Mouse (Mus musculus): ENCODE data around the gene Fryl.

DNA sequence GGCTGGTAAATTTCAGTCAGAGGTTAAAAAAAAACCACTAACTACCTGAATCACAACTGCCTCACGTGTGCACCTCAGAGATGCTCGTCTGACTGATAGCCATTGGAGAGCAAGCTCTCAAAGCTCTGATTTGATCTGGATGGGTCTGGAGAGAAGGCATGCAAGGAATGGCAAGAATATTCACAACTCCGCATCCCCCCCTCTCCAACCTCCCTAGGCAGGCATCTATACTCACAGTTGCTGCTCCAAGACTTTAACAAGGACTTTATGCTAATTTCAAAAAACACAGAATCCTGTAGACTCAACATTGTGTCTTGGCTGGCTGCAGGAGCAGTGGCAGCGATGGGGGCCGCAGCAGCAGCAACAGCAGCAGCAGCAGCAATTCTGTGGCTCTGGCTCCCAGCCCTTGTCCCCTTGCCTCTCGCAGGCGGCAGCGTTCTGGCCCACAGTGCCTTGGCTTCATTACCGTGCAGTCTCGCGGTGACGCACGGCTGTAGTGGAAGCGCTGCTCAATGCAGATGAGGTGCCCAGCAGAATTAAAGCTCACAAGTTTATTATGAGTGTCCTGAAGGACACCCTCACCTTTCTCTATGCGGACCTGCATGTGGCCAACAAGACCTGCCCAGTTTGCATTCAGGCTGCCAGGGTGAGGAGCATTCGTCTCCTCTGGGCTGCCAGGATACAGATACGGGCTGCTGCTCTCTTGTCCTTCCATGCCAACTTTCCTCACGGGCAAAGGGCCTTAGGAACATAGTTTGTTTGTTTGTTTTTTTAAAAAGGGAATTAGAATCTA is 88.2 kb downstream of the Fryl start:
- no peak for TF ChIP-seq CTCF (IDR thresholded peaks at IDR 0.05; ENCODE audit: insufficient read depth, low read length)
- TF ChIP-seq POLR2A (IDR thresholded peaks at IDR 0.05; ENCODE audit: borderline replicate concordance, extremely low read depth, low read depth, low read length), result no peak
